In genomic region chr2:164613471-164613870, GRCm38 (mm10) we compare ENCODE assay signal across 28 mouse cellular contexts. TPM values are rescaled to one million over a fixed set of nuclear protein-coding genes. Genes with fewer than 3 reads are reported as not detected.
DNase-seq lines count a peak whose midpoint lies in the region; TF ChIP-seq lines count a peak whose summit lies in the region.
"Not testable (repeated sequence)": the region's sequence is repeated elsewhere in the genome, so short reads cannot be mapped to it uniquely, and the experiment has no call there.
"Had no signal": no experiment of that assay in that cellular context is flagged by ENCODE, and none has a peak within 500 bp of the region (broad histone marks: within the 10 kb centered on the region; RNA-seq: fewer than 3 reads in every experiment).

TSS of gene Wfdc6b (plus strand) at chr2:164613522.
TSS of gene Wfdc8 (minus strand) at chr2:164613626.

- intact Hi-C loops in gastrocnemius, adult 2 months (cut with DNase I); heart, adult 2 months (cut with DNase I): not testable (repeated sequence)

- H3K36me3 ChIP-seq in heart, adult 2 months (ENCODE audit: control insufficient read depth, insufficient read depth, low read length): not testable (repeated sequence)

- 44% methylated on average over 8 of the region's 8 CpGs for WGBS in heart, adult 2 months

- DNase-seq in adrenal gland, adult 2 months: peak; percentile 38
- DNase-seq in gastrocnemius, adult 2 months: peak; percentile 59
- peak; percentile 40 to 58 for DNase-seq in heart, adult 2 months
- peak; percentile 55 for DNase-seq in heart, postnatal 4 days
- peak; percentile 69 to 75 for DNase-seq in kidney, postnatal 25 days
- peak; percentile 81 for DNase-seq in lung, postnatal 10 days
- peak; percentile 36 for DNase-seq in ovary, postnatal 14 days (ENCODE audit: low spot score)
- peak; percentile 14 for DNase-seq in urinary bladder, postnatal 25 days (ENCODE audit: low spot score)

- not testable (repeated sequence) for TF ChIP-seq CTCF in gastrocnemius, adult 2 months (IDR thresholded peaks at IDR 0.05); heart, adult 2 months (IDR thresholded peaks at IDR 0.05)

- not testable (repeated sequence) for H3K4me3 ChIP-seq in gastrocnemius, adult 2 months; heart, adult 2 months

- H3K9ac ChIP-seq in heart, adult 2 months (ENCODE audit: low read depth, low read length): not testable (repeated sequence)

- not testable (repeated sequence) for TF ChIP-seq EP300 in heart, adult 2 months (IDR thresholded peaks at IDR 0.05; ENCODE audit: insufficient read depth, low read depth, low read length)

- H3K79me2 ChIP-seq in heart, adult 2 months (replicated peaks; ENCODE audit: control insufficient read depth, insufficient read depth, low read length): not testable (repeated sequence)

- H3K27ac ChIP-seq in gastrocnemius, adult 2 months; heart, adult 2 months: not testable (repeated sequence)

- not testable (repeated sequence) for H3K27me3 ChIP-seq in heart, adult 2 months (ENCODE audit: control insufficient read depth, insufficient read depth, low read length)

- not testable (repeated sequence) for H3K4me1 ChIP-seq in heart, adult 2 months (ENCODE audit: control insufficient read depth, insufficient read depth, low read length)

- TF ChIP-seq POLR2A in heart, adult 2 months (IDR thresholded peaks at IDR 0.05; ENCODE audit: insufficient read depth, low read depth, low read length): not testable (repeated sequence)

RNA-seq across cellular contexts. Expression of gene Wfdc6b, which starts in this region (rescaled TPM):
- total RNA-seq in adrenal gland, adult 2 months (2021): not detected
- not detected in 2 replicates for polyA plus RNA-seq in adrenal gland, adult 2 months (2012; rRNA removed)
- total RNA-seq in gastrocnemius, adult 2 months (2021): not detected
- total RNA-seq in heart, adult 2 months (2021): not detected
- polyA plus RNA-seq in heart, adult 2 months (2012; rRNA removed): not detected in 2 replicates
- not detected for total RNA-seq in heart, postnatal 4 days (2021)
- total RNA-seq: adrenal gland, adult 18-20 months; common myeloid progenitor, adult 5-6 weeks; layer of hippocampus, postnatal 14 days; left cerebral cortex, postnatal 10 days; megakaryocyte progenitor cell, adult 5-6 weeks; MEL had no signal
- polyA plus RNA-seq: embryonic facial prominence, embryonic 11.5 days; erythroblast, embryonic 14.5 days; forebrain, embryonic 14.5 days; heart, embryonic 13.5 days; hindbrain, embryonic 12.5 days; inflammation-experienced regulatory T-cells, adult 6 months; kidney, postnatal 0 days; limb, embryonic 14.5 days; liver, embryonic 15.5 days; midbrain, embryonic 13.5 days; myocyte; neural tube, embryonic 15.5 days; spleen, adult 2 months; stomach, embryonic 15.5 days had no signal

RNA-seq across cellular contexts. Expression of gene Wfdc8, which starts in this region (rescaled TPM):
- not detected for total RNA-seq in adrenal gland, adult 2 months (2021)
- 0.07 and 1.8 TPM in 2 replicates for polyA plus RNA-seq in adrenal gland, adult 2 months (2012; rRNA removed)
- total RNA-seq in gastrocnemius, adult 2 months (2021): not detected
- total RNA-seq in heart, adult 2 months (2021): not detected
- not detected in 2 replicates for polyA plus RNA-seq in heart, adult 2 months (2012; rRNA removed)
- not detected for total RNA-seq in heart, postnatal 4 days (2021)
- total RNA-seq: adrenal gland, adult 18-20 months; common myeloid progenitor, adult 5-6 weeks; layer of hippocampus, postnatal 14 days; left cerebral cortex, postnatal 10 days; megakaryocyte progenitor cell, adult 5-6 weeks; MEL had no signal
- polyA plus RNA-seq: embryonic facial prominence, embryonic 11.5 days; erythroblast, embryonic 14.5 days; forebrain, embryonic 14.5 days; heart, embryonic 13.5 days; hindbrain, embryonic 12.5 days; inflammation-experienced regulatory T-cells, adult 6 months; limb, embryonic 14.5 days; liver, embryonic 15.5 days; midbrain, embryonic 13.5 days; myocyte; neural tube, embryonic 15.5 days; spleen, adult 2 months; stomach, embryonic 15.5 days had no signal

Comparison
In these comparisons a context has a peak if more than half of its experiments do, and no peak if none do; other contexts are left out.
1. Peak in DNase-seq in gastrocnemius, adult 2 months; RNA of the genes that start here not detected or under 1 TPM.
2. Peak in DNase-seq in heart, adult 2 months; RNA of the genes that start here not detected or under 1 TPM.
3. Peak in DNase-seq in heart, postnatal 4 days; RNA of the genes that start here not detected or under 1 TPM.
4. DNase-seq: peak in every context shown above with its lines; median percentile 81 in lung, postnatal 10 days; 72 in kidney, postnatal 25 days; 59 in gastrocnemius, adult 2 months; 55 in heart, postnatal 4 days; 49 in heart, adult 2 months; 38 in adrenal gland, adult 2 months; 36 in ovary, postnatal 14 days; 14 in urinary bladder, postnatal 25 days.